Mouse (Mus musculus): Measurements from ENCODE around the gene Eef2k.

DNA sequence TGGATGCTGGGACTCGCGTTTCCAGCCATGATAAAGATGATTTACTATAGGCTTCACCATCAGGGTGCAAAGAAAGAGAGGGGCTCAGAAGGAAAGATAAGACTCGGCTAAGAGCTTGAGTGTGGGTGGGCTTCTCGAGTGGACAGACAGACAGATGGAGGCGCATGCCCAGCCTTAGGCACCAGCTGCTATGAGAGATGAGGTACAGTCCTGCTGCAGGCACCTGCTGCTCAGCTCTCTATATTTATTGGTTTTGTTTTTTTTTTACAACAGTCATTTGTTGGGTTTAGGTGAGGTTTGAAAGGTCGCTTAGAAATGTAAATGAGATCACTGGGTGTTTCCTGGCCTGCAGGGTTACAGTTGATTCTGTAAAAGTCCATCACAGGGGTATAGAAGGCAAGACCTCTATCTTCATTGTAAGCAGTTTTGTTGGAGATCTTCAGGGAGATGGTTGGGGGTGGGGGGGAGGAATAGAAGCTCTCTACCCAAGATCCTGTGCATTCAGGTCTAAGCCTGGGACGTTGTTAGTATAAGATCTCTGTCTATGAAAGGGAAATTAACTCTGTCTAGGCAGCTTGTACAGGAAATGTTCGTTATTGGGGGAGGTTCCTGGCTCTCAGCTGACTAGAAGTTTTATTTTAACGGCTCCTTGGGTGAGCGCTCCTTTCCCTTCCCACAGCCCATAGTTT lies 18.3 kb downstream of the Eef2k start:
- TF ChIP-seq EP300 (IDR thresholded peaks at IDR 0.05; ENCODE audit: low read depth): no peak
- TF ChIP-seq CTCF (IDR thresholded peaks at IDR 0.05; ENCODE audit: low read depth): no peak
